Mouse (Mus musculus) adrenal gland, adult 18-20 months (tissue): ENCODE data around the gene Gng7. TPM values are rescaled to one million over a fixed set of nuclear protein-coding genes. Genes with fewer than 3 reads are reported as not detected.

Source experiments
- DNase-seq, 2 experiments: peaks; one replicate each; pipeline ENCODE4 v3.0.0; 2021 to 2022; ENCODE audit warnings: low spot score in 2 of 2
- total RNA-seq, 2 experiments: library from RNA; stranded (reverse); gene quantifications; 1 replicate in 1 of 2; 2 replicates in 1 of 2; pipeline ENCODE4 v1.2.3; 2021

Gene Gng7
- total RNA-seq, 2 experiments from 2014 or later = 7.0 to 11.1 TPM

DNA sequence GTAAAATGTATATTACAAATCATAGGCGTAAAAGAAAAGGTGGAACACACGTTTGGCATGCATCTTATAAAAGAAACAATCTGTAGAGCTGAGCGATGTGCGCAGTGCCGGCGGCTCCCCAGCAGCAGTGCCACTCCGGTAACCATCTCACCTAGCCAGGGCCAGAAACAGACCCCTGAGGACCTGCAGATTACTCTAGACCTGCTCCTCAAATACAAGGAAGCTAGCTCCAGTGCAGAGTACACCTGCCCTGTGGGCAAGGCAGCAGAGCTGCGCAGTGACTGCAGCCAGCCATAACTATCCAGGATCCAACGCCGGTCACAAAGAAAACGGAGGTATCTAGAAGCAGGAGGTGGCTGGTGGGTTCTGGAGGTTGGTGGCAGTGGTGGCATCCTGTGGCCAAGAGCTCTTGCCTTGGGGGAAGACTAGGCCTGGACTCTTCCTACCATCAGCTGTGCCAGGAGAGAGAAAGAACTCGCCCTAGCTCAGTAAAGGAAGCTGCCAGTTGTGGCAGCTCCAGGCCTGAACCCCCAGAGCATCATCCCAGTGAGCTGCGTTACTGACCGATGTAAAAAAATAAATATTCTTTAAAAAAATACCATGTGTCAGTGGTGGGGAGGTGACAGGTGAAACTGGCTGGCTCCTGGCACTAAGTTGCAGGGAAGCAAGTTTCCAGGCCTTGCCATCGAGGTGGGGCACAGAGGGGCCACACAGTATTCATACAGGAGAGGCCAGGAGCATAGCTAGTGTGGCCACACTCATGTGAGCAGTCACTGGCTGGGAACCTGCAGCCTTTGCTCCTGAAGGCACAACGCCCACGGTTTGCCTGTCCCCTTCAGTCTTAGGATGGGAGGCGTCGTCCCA lies 113.1 kb downstream of the Gng7 start:
- no peak for DNase-seq

DNA sequence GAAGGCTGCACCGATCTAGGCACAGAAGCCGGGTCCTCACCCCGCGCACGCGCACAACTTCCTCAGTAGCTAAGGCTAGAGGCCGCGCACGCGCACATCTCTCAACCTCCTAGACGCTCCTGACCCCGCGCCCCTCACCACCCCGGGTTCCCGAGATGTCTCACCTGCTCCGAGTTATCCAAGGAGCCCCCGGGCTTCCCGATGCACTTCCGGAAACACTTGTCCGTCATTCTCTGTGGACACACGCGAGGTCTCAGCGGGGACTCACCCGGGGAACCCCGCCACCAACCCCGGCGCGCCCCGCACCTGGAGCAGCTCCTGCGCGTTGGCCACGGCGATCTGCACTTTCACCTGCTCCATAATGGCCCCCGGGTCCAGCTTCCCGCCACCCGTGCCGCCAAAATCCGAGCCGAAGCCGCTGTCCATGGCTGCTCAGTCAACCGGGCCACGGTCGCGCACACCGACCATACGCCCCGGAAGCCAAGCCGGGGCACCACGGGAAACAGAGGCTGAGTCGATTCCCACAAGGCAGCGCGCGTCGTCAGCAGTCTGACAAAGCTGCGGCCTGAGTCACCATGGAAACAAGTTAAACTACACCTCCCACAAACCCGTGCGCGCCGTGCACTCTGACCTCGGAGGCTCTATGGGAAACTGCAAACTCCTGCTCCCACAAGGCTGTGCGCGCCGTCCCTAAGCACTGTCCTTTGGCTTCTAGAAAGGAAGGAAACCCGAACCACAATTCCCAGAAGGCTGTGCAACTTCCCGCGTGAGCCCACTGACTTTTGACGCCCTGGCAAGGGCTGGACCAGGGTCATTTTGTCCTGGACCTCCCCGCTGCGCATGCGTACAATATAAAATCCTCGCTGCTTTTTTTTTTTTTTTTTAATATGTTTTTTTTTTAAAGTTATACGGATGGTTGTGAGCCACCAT lies 114.2 kb downstream of the Gng7 start, which contains the start of gene Timm13:
Gene Timm13, minus strand, starts transcription at position 652 of the 930 bp plus-strand sequence.
- DNase-seq = peak; percentile 88 to 89

DNA sequence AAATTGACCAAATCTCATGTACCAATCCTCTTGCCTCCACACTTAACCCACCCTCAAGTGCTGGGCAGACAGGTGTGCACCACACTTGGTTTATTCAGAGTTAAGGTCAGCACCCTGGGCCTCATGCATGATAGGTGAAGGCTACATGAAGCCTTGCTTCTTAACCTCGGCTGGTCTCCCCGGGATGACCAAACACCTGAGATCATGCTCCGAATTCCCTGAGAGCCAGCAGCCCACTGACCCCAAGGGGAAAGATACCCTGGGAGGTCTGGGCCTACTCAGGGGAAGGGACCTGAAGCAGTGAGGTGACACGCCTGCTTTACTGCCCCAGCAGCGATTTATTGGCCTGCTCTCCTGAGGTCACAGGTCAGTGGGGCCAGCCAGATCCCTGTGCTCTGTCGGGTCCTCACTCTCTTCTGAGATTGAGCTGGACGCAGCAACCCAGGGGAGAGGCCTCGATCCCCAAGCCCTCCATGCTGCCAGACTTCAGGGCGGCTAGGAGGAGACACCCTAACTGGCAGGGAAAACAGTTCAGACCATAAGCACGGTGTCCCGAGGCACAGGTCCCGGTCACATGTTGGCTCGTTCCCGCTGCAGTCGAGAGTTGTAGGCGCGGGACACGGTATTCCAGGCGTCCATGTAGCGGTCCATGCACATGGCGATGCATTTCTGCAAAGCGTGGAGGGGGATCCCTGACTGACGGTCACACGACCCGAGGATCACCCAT lies 115.0 kb downstream of the Gng7 start:
- DNase-seq = no peak

DNA sequence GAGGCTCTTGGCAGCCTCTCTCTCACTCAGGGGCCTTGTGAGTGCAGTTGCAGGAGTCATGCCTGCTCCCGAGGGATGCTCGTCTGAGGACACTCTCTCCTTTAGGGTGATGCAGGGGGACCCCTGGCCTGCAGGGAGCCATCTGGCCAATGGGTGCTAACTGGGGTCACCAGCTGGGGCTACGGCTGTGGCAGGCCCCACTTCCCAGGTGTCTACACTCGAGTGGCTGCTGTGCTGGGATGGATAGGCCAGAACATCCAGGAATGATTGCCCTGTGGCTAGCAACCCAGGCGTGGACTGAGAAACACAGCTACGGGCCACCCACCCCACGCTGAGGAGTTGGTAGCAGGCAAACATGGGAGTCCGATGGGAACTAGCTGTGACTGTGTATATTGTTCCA lies 115.7 kb downstream of the Gng7 start:
- no peak for DNase-seq

Other genes starting within 250 kb of the Gng7 start
- 10 to 100 TPM; 47.8 to 50.5 TPM for gene Sf3a2, start 216.7 kb downstream of the Gng7 start, total RNA-seq
- 10 to 100 TPM; 69.0 to 87.2 TPM for gene Plekhj1, start 216.3 kb downstream of the Gng7 start, total RNA-seq
- 1 to 10 TPM in 1 of 2 experiments, under 1 TPM in 1; 0.83 to 1.5 TPM for gene Amh, start 209.7 kb downstream of the Gng7 start, total RNA-seq
- gene Jsrp1, start 201.4 kb downstream of the Gng7 start, total RNA-seq = 1 to 10 TPM; 4.0 to 7.3 TPM
- gene Oaz1, start 188.3 kb downstream of the Gng7 start, total RNA-seq = 100 to 1,000 TPM; 903 to 981 TPM
- 1 to 10 TPM; 4.1 to 6.3 TPM for gene Lingo3, start 170.9 kb downstream of the Gng7 start, total RNA-seq
- 10 to 100 TPM; 22.9 to 34.3 TPM for gene Lsm7, start 159.7 kb downstream of the Gng7 start, total RNA-seq
- gene Sppl2b, start 159.7 kb downstream of the Gng7 start, total RNA-seq = 10 to 100 TPM; 24.0 to 28.3 TPM
- under 1 TPM; 0.10 to 0.13 TPM for gene Tmprss9, start 143.1 kb downstream of the Gng7 start, total RNA-seq
- 100 to 1,000 TPM; 208 to 219 TPM for gene Timm13, start 114.0 kb downstream of the Gng7 start, total RNA-seq
- gene Lmnb2, start 96.7 kb downstream of the Gng7 start, total RNA-seq = 10 to 100 TPM; 14.1 to 15.2 TPM
- gene Gadd45b, start 84.9 kb downstream of the Gng7 start, total RNA-seq = 10 to 100 TPM; 34.1 to 75.0 TPM
- gene Diras1, start 10.7 kb upstream of the Gng7 start, total RNA-seq = 1 to 10 TPM; 1.7 to 1.8 TPM
- gene Slc39a3, start 22.5 kb upstream of the Gng7 start, total RNA-seq = 10 to 100 TPM; 25.6 to 44.1 TPM
- 100 to 1,000 TPM; 220 to 229 TPM for gene Sgta, start 45.2 kb upstream of the Gng7 start, total RNA-seq
- 10 to 100 TPM; 34.0 to 64.4 TPM for gene Thop1, start 55.1 kb upstream of the Gng7 start, total RNA-seq
- 1 to 10 TPM in 1 of 2 experiments, under 1 TPM in 1; 0.93 to 1.3 TPM for gene Creb3l3, start 83.9 kb upstream of the Gng7 start, total RNA-seq
- 100 to 1,000 TPM; 165 to 179 TPM for gene Map2k2, start 91.0 kb upstream of the Gng7 start, total RNA-seq
- gene Zbtb7a, start 120.3 kb upstream of the Gng7 start, total RNA-seq = 10 to 100 TPM; 65.3 to 84.8 TPM
- gene Pias4, start 153.0 kb upstream of the Gng7 start, total RNA-seq = 10 to 100 TPM; 27.3 to 29.7 TPM
- 1,000 to 10,000 TPM; 1,443 to 1,598 TPM for gene Eef2, start 161.7 kb upstream of the Gng7 start, total RNA-seq
- 10 to 100 TPM; 63.4 to 74.2 TPM for gene Dapk3, start 168.1 kb upstream of the Gng7 start, total RNA-seq
- not detected for gene 4930442H23Rik, start 168.9 kb upstream of the Gng7 start, total RNA-seq
- not detected for gene Nmrk2, start 187.1 kb upstream of the Gng7 start, total RNA-seq
- gene Atcay, start 215.9 kb upstream of the Gng7 start, total RNA-seq = 1 to 10 TPM; 2.7 to 3.5 TPM
- gene Zfr2, start 218.2 kb upstream of the Gng7 start, total RNA-seq = 10 to 100 TPM; 16.2 to 17.6 TPM
- gene Matk, start 238.0 kb upstream of the Gng7 start, total RNA-seq = 1 to 10 TPM in 1 of 2 experiments, under 1 TPM in 1; 0.76 to 1.7 TPM